Mouse (Mus musculus) adrenal gland, postnatal 4 days (tissue): ENCODE measurements around the gene Gm20388. TPM values are rescaled to one million over a fixed set of nuclear protein-coding genes. Genes with fewer than 3 reads are reported as not detected.

Experiments used
- DNase-seq, 2 experiments: peaks; one replicate each; pipeline ENCODE4 v3.0.0; 2021 to 2022; ENCODE audit warnings: low spot score in 2 of 2, mixed read lengths in 2 of 2
- total RNA-seq, 2 experiments: library from RNA; stranded (reverse); gene quantifications; 2 replicates each; pipeline ENCODE4 v1.2.3; 2021

The Gm20388 gene
- total RNA-seq, 2 experiments from 2014 or later, result 8.8 TPM; not detected in 1

DNA sequence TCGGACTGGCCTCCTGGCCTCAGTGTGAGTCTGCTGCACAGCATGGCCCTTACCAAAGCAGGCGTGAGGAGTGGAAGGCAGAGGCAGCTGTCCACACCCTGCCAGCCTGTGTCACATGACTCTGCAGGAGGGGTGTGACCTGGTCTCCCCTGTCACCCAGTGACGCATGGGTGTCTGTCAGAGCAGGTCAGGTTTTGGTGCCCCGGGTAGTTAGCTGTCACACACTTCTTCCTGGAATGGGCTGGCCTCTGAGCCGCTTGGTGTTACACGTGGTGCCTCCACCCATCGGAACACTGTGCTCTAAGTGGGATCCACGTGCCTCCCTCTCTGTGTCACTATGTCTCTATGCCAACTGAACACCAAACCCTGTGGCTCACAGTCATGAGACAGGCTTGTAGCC is 4355.2 kb downstream of the Gm20388 start:
- no peak for DNase-seq

DNA sequence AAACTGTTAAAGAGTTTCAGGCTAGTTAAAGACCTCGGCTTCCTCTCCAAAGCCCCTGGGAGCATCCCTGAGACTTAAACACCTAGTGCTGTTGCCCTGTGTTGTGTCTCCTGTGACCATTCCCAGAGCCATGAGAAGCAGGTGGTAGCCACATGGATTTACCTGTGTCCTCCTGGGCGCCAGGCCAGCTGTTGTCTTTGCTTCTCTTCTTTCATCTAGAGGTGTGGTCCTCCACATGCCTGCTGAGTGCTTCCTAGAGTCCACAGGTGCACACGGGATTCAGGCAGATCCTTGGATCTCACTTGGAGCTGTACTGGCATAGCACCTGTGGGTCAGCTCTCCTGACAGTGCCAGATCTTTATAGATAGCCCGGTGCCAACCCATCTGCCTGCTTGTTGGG is 4356.6 kb downstream of the Gm20388 start:
- DNase-seq, result no peak

DNA sequence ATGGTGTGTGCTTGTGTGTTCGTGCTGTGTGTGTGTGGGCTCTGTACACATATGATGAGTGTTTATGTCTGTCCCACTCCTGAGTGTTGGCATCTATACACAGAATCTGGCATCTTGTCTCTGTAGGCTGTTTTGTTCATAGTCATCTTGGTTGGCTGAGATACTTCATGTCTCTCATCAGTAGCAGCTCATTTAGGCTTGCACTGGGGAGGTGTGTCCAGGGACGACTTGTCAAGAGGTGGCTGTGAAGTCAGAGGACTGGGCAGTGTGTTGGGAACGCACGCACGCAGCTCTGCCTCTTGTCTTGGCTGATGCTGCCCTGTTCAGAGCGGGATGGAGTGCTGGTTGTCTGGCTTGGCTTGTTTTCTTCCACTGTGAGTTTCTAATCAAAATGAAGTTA is 4359.9 kb downstream of the Gm20388 start:
- no peak for DNase-seq

- no peak for DNase-seq
Measured at GRCm38 (mm10) chr8:124270904-124271303, 4360.3 kb downstream of the Gm20388 start.

DNA sequence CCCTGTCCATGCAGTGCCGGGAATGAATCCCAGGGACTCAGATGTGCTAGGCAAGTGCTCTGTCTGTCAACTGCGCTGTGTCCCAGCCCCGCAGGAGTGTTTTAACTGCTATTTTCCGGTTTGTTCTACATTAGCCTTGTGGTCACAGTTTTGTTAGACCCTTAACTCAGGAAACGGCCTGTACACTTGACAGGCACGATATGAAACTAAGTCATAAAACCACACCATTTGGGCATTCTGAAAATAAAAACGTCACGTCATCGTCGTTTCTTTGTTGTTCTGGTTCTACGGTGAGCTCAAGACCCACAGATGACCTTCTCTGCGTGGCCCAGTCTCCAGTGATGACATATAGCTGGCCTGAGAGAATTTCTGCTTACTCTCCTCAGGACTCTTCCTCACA is 4360.9 kb downstream of the Gm20388 start:
- no peak for DNase-seq

DNA sequence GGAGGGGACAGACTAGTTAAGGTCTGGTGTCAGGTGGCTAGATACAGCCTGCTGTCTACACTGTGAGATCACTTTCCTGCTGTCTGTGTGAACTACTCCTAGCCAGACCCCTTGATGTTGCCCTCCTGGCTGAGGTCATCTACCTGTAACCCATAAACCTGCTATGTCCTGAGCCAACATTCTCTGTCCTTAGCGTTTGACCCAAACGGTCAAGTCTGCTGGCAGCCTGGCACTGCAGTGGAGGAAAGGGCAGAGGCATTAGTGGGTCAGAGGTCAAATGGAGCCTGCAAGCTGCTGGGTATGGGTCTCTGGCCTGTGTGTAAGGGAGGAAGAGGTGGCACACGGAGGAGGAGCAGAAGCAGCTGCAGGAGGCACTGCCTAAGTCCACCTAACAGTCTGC is 4362.2 kb downstream of the Gm20388 start:
- no peak for DNase-seq

DNA sequence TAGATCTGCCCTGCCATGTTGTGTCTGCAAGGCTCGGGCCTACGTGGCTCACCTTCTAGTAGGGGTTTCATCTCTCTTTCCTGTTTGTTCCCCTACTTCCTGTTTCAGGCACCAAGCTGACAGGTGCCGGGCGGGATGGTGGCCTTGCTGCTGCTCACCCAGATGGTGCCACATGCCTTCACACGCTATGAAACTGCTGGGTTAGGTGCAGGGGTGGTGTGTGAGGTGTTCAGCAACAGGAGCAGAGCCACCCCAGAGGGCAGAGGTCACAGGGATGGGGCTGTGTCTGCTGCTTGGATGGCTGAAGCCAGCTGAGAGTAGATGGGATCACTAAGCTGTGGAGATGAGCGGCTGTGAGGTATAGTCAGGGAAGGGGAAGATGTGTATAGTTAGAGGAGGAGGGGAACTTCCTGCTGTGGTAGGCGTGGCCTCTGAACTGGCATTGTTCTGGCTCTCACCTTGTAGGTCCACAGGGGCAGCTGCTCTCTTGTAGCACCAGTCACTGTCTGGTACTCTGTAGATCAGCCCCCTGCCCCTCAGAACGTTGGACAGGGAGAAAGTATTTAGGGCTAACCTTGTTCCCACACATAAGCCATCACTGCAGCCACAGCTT is 4363.1 kb downstream of the Gm20388 start:
- no peak for DNase-seq

GRCm38 (mm10) chr8:124274441-124275120 is 4363.9 kb downstream of the Gm20388 start:
- DNase-seq, result no peak

GRCm38 (mm10) chr8:124275377-124276071 is 4364.9 kb downstream of the Gm20388 start:
- DNase-seq, result no peak

- DNase-seq, result no peak
Measured at GRCm38 (mm10) chr8:124277951-124278910, 4367.6 kb downstream of the Gm20388 start.

- no peak for DNase-seq
Measured at GRCm38 (mm10) chr8:124278956-124279689, 4368.5 kb downstream of the Gm20388 start.

GRCm38 (mm10) chr8:124279690-124279985 is 4369.0 kb downstream of the Gm20388 start:
- no peak for DNase-seq

- DNase-seq, result no peak
Measured at GRCm38 (mm10) chr8:124281700-124282541, 4371.3 kb downstream of the Gm20388 start.

GRCm38 (mm10) chr8:124282878-124283630 is 4372.4 kb downstream of the Gm20388 start:
- no peak for DNase-seq

- DNase-seq, result no peak
Measured at GRCm38 (mm10) chr8:124283644-124284332, 4373.1 kb downstream of the Gm20388 start.

- no peak for DNase-seq
Measured at GRCm38 (mm10) chr8:124284333-124284711, 4373.7 kb downstream of the Gm20388 start.

DNA sequence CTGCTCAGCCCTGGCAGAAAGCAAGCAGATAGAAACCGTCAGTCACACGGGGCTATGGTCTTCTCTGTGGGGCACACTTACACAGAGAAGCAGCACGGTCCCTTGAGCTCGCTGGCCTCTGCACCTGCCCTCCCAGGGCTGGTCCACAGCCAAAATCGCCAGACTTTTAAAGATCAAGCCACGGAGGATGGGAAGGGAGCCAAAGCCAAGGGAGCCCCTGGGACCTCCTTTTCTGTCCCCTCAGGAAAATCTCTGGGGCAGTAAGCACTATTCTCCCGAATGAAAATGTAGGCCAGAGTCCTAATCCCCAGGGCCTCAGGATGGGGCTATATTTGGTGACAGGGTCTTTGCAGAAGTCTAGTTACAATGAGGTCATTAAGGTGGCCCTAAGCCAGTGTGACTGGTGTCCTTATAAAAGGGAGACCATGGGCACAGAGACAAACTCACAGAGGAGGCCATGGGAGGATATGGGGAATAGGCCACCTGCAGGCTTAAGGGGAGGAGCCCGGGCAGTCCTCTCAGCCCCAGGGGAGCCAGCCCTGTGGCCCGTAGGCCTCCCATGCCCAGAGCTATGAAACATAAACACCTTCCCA is 4374.4 kb downstream of the Gm20388 start:
- no peak for DNase-seq

GRCm38 (mm10) chr8:124286461-124287124 is 4376.0 kb downstream of the Gm20388 start:
- no peak for DNase-seq
